Mouse (Mus musculus) hindbrain, embryonic 13.5 days (tissue): Measurements from ENCODE around the gene Scn10a. TPM values are rescaled to one million over a fixed set of nuclear protein-coding genes. Genes with fewer than 3 reads are reported as not detected.

Source experiments
- ATAC-seq: fragments of 200-750 bp; cut with Nextera tagmentation; 2 replicates; pipeline ENCODE4 v1.8.0; 2017; ENCODE audit warnings: moderate TSS enrichment; ENCODE audit not compliant: low FRiP score
- H3K27ac ChIP-seq: fragments of 300-500 bp; sonication (generic); 2 replicates; pipeline ENCODE4 v1.5.1; 2015; ENCODE audit warnings: inconsistent platforms, mild to moderate bottlenecking, moderate library complexity
- H3K27me3 ChIP-seq: fragments of 300-500 bp; sonication (generic); 2 replicates; pipeline ENCODE4 v1.6.1; 2015; ENCODE audit warnings: mild to moderate bottlenecking, inconsistent platforms
- H3K36me3 ChIP-seq: fragments of 300-500 bp; sonication (generic); 2 replicates; pipeline ENCODE4 v1.6.1; 2015; ENCODE audit warnings: mild to moderate bottlenecking, inconsistent platforms
- H3K4me1 ChIP-seq: fragments of 300-500 bp; sonication (generic); replicated peaks from 2 replicates; pipeline ENCODE4 v1.6.1; 2015; ENCODE audit warnings: inconsistent platforms
- H3K4me2 ChIP-seq: fragments of 300-500 bp; sonication (generic); 2 replicates; pipeline ENCODE4 v1.6.1; 2015; ENCODE audit warnings: inconsistent platforms, mild to moderate bottlenecking, moderate library complexity
- H3K4me3 ChIP-seq: fragments of 300-500 bp; sonication (generic); 2 replicates; pipeline ENCODE4 v1.5.1; 2015; ENCODE audit warnings: mild to moderate bottlenecking, inconsistent platforms
- H3K9ac ChIP-seq: fragments of 300-500 bp; sonication (generic); 2 replicates; pipeline ENCODE4 v1.6.1; 2015; ENCODE audit warnings: mild to moderate bottlenecking, inconsistent platforms
- H3K9me3 ChIP-seq: fragments of 300-500 bp; sonication (generic); 2 replicates; pipeline ENCODE4 v1.6.1; 2016; ENCODE audit warnings: inconsistent platforms
- WGBS: fragments of 180-500 bp; shearing (Covaris S2); methylation state at CpG from one replicate; pipeline ENCODE4 v1.1.7; 2015; 5-methylcytosine and 5-hydroxymethylcytosine counted together
- polyA plus RNA-seq: library from polyadenylated mRNA; unstranded; fragments of >200 nt; fragmentation: Nextera tagmentation; extraction: Ambion mirVana; gene quantifications from 2 replicates; pipeline ENCODE4 v1.2.1, GENCODE M21; 2015

Scn10a gene
- polyA plus RNA-seq, 1 experiment from 2014 or later, result 2.2 TPM

DNA sequence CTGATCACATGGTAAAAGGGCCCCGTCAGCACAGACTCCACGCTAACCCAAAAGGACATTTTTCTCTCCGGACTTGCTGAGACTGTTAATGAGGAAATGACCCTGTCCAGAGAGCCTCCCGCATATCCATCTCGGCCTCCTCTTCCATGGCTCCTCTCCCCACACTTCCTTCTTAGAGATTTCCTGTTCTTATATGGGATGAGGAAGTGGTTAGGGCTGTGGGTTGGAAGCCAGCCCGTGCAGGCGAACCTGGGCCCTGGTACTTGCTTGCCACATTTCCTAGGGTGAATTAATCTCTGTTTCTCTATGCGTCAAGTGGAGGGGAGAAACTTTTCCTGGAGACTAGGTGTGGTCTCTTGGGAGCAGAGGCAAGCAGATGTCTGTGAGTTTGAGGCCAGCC lies 150.4 kb downstream of the Scn10a start:
- H3K36me3 ChIP-seq, result no peaks in the 10 kb centered on the region
- H3K27me3 ChIP-seq, result peaks cover 100% of the 10 kb centered on the region
- H3K4me1 ChIP-seq, result peaks cover 22% of the 10 kb centered on the region
- no peak overlapping the region for H3K27ac ChIP-seq
- no peak overlapping the region for H3K4me3 ChIP-seq
- ATAC-seq, result no peak
- no peak overlapping the region for H3K4me2 ChIP-seq
- no peaks in the 10 kb centered on the region for H3K9me3 ChIP-seq
- no peak overlapping the region for H3K9ac ChIP-seq
- 81% methylated on average over 8 of the region's 8 CpGs for WGBS

DNA sequence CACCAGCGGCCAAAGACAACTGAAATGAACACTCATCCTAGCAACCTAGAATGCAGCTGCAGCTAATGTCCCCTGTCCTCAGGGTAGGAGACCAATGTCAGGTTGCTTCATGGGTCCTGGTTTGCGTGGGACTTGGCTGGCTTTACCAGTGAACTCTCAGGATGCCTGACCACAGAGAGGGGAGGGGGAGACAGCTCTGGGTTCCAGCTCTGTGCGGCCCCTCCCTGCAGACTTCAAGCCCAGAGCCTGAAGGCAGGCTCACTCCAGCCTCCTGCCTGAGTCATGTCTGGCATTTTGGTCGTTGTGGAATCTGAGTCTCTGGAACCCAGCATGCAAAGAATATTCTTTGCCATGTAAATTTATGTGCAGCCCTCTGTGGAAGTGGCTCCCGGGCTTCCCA lies 151.3 kb downstream of the Scn10a start:
- WGBS, result 82% methylated on average over 5 of the region's 5 CpGs
- H3K4me2 ChIP-seq, result no peak overlapping the region
- no peak overlapping the region for H3K4me3 ChIP-seq
- H3K27ac ChIP-seq, result no peak overlapping the region
- H3K36me3 ChIP-seq, result no peaks in the 10 kb centered on the region
- ATAC-seq, result no peak
- no peaks in the 10 kb centered on the region for H3K9me3 ChIP-seq
- H3K4me1 ChIP-seq, result peaks cover 25% of the 10 kb centered on the region
- peaks cover 100% of the 10 kb centered on the region for H3K27me3 ChIP-seq
- H3K9ac ChIP-seq, result no peak overlapping the region

DNA sequence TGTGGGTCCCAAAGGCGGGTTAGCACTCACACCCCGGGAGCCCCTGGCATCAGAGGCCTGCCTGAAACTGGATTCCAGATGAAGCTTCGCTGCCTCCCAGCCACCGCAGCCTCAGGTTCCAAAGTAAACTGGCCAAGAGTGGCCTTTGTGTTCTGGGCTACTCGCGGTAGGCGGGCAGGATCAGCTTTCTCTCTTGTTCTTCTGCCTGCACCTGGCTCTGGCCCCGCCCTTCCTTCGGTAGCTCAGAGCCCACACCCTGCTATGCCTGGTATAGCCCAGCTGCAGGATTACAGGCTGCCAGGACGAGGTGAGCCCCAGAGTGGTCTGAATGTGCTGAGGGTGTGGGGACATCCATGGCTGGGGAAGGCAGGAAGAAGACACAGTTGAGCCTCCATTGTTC lies 152.9 kb downstream of the Scn10a start:
- no peak for ATAC-seq
- H3K36me3 ChIP-seq, result no peaks in the 10 kb centered on the region
- WGBS, result 7% methylated on average over 10 of the region's 10 CpGs
- no peak overlapping the region for H3K4me2 ChIP-seq
- H3K9me3 ChIP-seq, result no peaks in the 10 kb centered on the region
- H3K4me3 ChIP-seq, result no peak overlapping the region
- H3K27me3 ChIP-seq, result peaks cover 100% of the 10 kb centered on the region
- no peak overlapping the region for H3K27ac ChIP-seq
- peaks cover 23% of the 10 kb centered on the region for H3K4me1 ChIP-seq
- no peak overlapping the region for H3K9ac ChIP-seq

DNA sequence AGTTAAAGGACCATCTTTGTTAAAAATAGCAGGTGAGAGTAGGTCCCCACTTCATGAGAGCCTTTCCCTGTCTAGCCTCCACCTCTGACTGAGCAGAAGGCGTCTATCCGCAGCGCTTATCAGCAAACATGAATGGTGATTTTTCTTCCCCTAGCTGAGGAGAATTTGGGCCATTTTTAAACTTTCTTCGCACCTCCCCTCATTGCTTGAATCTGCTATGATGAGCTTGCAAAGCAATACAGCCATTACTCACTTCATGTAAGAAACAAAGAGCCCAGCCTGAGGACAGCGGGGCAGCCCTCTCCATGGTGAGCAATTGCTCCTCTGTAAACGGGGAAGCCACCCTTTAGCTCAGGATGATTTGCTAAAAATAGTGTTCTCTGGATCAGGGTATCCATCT lies 154.3 kb downstream of the Scn10a start:
- H3K36me3 ChIP-seq, result no peaks in the 10 kb centered on the region
- H3K9ac ChIP-seq, result no peak overlapping the region
- peaks cover 100% of the 10 kb centered on the region for H3K27me3 ChIP-seq
- H3K4me2 ChIP-seq, result no peak overlapping the region
- H3K4me3 ChIP-seq, result no peak overlapping the region
- no peaks in the 10 kb centered on the region for H3K9me3 ChIP-seq
- no peak overlapping the region for H3K27ac ChIP-seq
- no peak for ATAC-seq
- H3K4me1 ChIP-seq, result peaks cover 17% of the 10 kb centered on the region
- WGBS, result 80% methylated on average over 6 of the region's 6 CpGs

DNA sequence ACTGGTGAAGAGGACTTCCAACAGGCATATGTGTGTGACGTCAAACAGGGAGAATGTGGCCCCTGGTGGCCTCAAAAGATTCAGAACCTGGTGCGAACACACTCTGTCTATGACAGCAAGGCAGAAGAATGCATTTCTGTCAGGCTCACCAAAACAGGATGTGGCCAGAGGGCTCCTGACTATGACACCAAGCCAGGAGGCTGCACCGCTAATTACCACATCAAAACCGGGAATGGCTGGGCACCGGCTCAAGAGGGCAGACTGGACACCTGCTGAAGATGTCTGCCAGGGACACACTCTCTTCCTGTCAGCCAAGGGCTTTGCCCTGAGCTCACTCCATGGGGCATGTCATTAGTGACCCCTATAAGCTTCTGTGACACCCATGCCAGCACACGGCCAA lies 155.5 kb downstream of the Scn10a start:
- H3K9me3 ChIP-seq, result no peaks in the 10 kb centered on the region
- ATAC-seq, result no peak
- H3K27me3 ChIP-seq, result peaks cover 100% of the 10 kb centered on the region
- peaks cover 17% of the 10 kb centered on the region for H3K4me1 ChIP-seq
- WGBS, result 74% methylated on average over 6 of the region's 6 CpGs
- no peak overlapping the region for H3K4me3 ChIP-seq
- H3K4me2 ChIP-seq, result no peak overlapping the region
- H3K27ac ChIP-seq, result no peak overlapping the region
- no peaks in the 10 kb centered on the region for H3K36me3 ChIP-seq
- H3K9ac ChIP-seq, result no peak overlapping the region

DNA sequence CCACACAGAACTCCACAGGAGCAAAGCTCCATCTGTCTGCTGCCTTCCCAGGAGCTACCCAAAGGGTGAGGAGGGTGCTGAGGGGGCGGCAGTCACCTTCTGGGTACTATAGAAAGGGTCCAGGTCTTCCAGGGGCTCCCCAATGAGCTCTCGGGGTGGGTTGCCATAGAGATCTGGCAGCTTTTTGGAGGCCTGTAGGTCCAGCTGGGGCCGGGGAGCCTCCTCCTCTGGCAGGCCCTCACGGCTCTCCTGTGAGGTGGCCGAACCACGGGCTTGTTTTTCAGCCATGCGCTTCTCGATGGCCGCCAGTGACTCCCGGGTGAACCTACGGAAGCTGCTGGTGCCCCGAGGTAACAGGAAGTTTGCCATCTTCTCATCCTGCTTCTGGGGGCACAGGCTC lies 156.9 kb downstream of the Scn10a start:
- H3K36me3 ChIP-seq, result no peaks in the 10 kb centered on the region
- peaks cover 17% of the 10 kb centered on the region for H3K4me1 ChIP-seq
- WGBS, result 59% methylated on average over 12 of the region's 12 CpGs
- H3K9me3 ChIP-seq, result no peaks in the 10 kb centered on the region
- no peak overlapping the region for H3K4me2 ChIP-seq
- H3K9ac ChIP-seq, result 0 out of 2 replicates have a peak overlapping the region, but pooled peaks have one; percentile 8
- H3K27me3 ChIP-seq, result peaks cover 95% of the 10 kb centered on the region
- no peak overlapping the region for H3K4me3 ChIP-seq
- no peak for ATAC-seq
- H3K27ac ChIP-seq, result no peak overlapping the region

DNA sequence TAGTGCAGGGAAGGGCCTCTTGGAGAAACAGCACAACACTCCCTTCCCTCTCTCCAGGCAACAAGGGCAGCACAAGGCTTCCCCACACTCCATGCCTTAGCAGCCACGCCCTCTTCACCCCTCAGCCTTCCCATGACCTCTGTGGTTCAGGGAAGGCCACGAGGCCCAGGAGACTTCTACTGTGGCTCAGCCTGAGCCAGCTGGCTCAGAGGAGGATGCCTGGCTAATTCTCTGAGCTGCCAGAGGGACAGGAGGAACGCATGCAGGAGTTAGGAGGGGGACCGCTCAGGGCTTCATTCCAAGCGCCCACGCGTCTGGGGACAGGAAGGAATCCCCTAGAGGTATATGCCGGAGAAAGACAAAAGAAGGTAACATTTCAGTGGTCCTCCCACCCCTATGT lies 157.4 kb downstream of the Scn10a start:
- no peak overlapping the region for H3K9ac ChIP-seq

DNA sequence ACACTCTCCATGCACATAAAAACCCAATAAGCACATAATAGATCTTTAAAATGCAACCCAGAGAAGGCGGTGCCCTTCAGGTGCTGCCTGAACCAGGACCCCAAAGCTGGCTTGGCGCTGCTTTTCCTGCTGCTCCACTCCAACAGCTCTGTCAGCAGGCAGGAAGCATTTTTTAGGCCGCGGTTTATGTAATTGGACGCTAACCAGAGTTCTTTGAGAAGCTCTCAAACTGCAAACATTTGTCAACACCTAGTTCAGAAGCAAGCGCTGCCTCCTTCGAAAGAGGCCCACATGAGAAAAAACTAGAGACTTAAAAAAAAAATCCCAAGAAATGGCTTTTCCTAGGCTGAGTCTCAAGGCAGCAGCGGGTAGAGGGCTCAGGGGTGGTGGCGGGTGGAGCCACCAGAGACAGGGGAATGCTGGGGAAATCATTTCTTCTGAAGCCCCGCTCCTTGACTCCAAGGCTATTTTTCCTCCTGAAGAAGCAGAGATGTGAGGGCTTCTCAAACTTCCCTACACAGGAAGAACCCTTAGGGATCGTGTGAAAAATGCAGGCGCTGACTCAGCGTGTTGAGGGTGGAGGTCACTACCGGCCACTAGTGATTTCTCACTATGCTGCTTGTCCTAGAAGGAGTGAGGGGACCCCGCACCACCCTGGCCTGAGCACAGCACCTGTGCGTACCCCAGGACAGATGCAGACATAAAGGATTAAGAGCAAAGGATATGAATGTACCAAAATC lies 159.4 kb downstream of the Scn10a start:
- no peak for ATAC-seq
- 81% methylated on average over 16 of the region's 16 CpGs for WGBS
- H3K36me3 ChIP-seq, result no peaks in the 10 kb centered on the region
- H3K4me1 ChIP-seq, result peaks cover 17% of the 10 kb centered on the region
- no peak overlapping the region for H3K9ac ChIP-seq
- H3K27me3 ChIP-seq, result peaks cover 90% of the 10 kb centered on the region
- H3K4me3 ChIP-seq, result no peak overlapping the region
- H3K9me3 ChIP-seq, result no peaks in the 10 kb centered on the region
- H3K4me2 ChIP-seq, result no peak overlapping the region
- no peak overlapping the region for H3K27ac ChIP-seq

More for the DNA sequence above, 157.4 kb downstream of the Scn10a start:
- H3K36me3 ChIP-seq, result no peaks in the 10 kb centered on the region
- no peak overlapping the region for H3K27ac ChIP-seq
- no peak overlapping the region for H3K4me3 ChIP-seq
- H3K4me1 ChIP-seq, result peaks cover 17% of the 10 kb centered on the region
- no peak overlapping the region for H3K4me2 ChIP-seq
- H3K27me3 ChIP-seq, result peaks cover 93% of the 10 kb centered on the region
- 43% methylated on average over 8 of the region's 8 CpGs for WGBS
- H3K9me3 ChIP-seq, result no peaks in the 10 kb centered on the region
- no peak for ATAC-seq

Other genes starting within 250 kb of the Scn10a start
- 0.25 and 0.32 TPM in 2 replicates for gene Scn5a, start 140.3 kb downstream of the Scn10a start, polyA plus RNA-seq
- 0.04 and 0.14 TPM in 2 replicates for gene Scn11a, start 106.1 kb upstream of the Scn10a start, polyA plus RNA-seq
- 63.2 and 65.3 TPM in 2 replicates for gene Wdr48, start 175.6 kb upstream of the Scn10a start, polyA plus RNA-seq
- 26.0 and 27.9 TPM in 2 replicates for gene Gorasp1, start 218.2 kb upstream of the Scn10a start, polyA plus RNA-seq
- 0.65 and 1.2 TPM in 2 replicates for gene Ttc21a, start 218.3 kb upstream of the Scn10a start, polyA plus RNA-seq